Mouse (Mus musculus): Measurements from ENCODE around the gene Zbtb20. TPM values are rescaled to one million over a fixed set of nuclear protein-coding genes. Genes with fewer than 3 reads are reported as not detected.

The Zbtb20 gene
- polyA plus RNA-seq, 1 experiment from 2014 or later, result 6.6 TPM

DNA sequence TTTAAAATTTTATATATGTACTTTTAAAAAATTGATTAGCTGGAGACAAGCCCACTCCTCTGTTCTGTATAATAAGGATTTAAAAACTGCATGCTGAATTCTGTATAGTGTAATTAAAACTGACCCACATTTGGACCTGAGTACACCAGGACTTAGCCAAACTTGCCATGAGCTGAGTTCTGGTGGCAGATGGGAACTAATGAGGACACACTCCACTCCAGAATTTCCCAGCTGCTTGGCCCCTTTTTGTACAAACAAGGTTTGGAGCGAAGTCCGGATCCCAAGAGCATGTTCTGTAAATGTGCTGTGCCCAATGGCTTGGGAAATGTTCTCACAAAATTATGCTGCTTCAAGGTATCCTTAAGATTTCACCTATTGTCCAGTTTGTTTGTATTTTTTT, 204.7 kb downstream of the Zbtb20 start:
- no peak for DNase-seq (ENCODE audit: low spot score)
- Histone ChIP-seq H3K9ac (ENCODE audit: low read depth, low read length) (no peak overlapping the region), H3K4me3 (ENCODE audit: low read depth, low read length) (no peak overlapping the region), H3K36me3 (ENCODE audit: control insufficient read depth, insufficient read depth, low read length) (no peaks in the 10 kb centered on the region), H3K27me3 (replicated peaks; ENCODE audit: control insufficient read depth, insufficient read depth, low read length) (no peaks in the 10 kb centered on the region), H3K4me1 (replicated peaks; ENCODE audit: control insufficient read depth, insufficient read depth, low read length) (no peaks in the 10 kb centered on the region), H3K9me3 (ENCODE audit: control insufficient read depth, low read length) (no peaks in the 10 kb centered on the region), H3K4me2 (no peak overlapping the region), H3K27ac (ENCODE audit: low read depth, low read length) (no peak overlapping the region)
- no peak for ATAC-seq (replicated peaks; ENCODE audit: low FRiP score)
- 77% methylated on average over 2 of the region's 2 CpGs for WGBS

GRCm38 (mm10) chr16:43080923-43081702, 205.4 kb downstream of the Zbtb20 start:
- ATAC-seq (replicated peaks; ENCODE audit: low FRiP score) (no peak), DNase-seq (ENCODE audit: low spot score) (no peak)
- Histone ChIP-seq H3K4me2 (no peak overlapping the region), H3K27me3 (replicated peaks; ENCODE audit: control insufficient read depth, insufficient read depth, low read length) (no peaks in the 10 kb centered on the region), H3K27ac (ENCODE audit: low read depth, low read length) (no peak overlapping the region), H3K9me3 (ENCODE audit: control insufficient read depth, low read length) (no peaks in the 10 kb centered on the region), H3K9ac (ENCODE audit: low read depth, low read length) (no peak overlapping the region), H3K36me3 (ENCODE audit: control insufficient read depth, insufficient read depth, low read length) (no peaks in the 10 kb centered on the region), H3K4me3 (ENCODE audit: low read depth, low read length) (no peak overlapping the region), H3K4me1 (replicated peaks; ENCODE audit: control insufficient read depth, insufficient read depth, low read length) (no peaks in the 10 kb centered on the region)
- 70% methylated on average over 5 of the region's 5 CpGs for WGBS

- H3K27me3 ChIP-seq (replicated peaks; ENCODE audit: control insufficient read depth, insufficient read depth, low read length), result no peaks in the 10 kb centered on the region
- H3K27ac ChIP-seq (ENCODE audit: low read depth, low read length), result no peak overlapping the region
- DNase-seq (ENCODE audit: low spot score) (no peak), ATAC-seq (replicated peaks; ENCODE audit: low FRiP score) (no peak)
- no peak overlapping the region for H3K4me2 ChIP-seq
- no peaks in the 10 kb centered on the region for H3K9me3 ChIP-seq (ENCODE audit: control insufficient read depth, low read length)
- no peaks in the 10 kb centered on the region for H3K4me1 ChIP-seq (replicated peaks; ENCODE audit: control insufficient read depth, insufficient read depth, low read length)
- H3K4me3 ChIP-seq (ENCODE audit: low read depth, low read length), result no peak overlapping the region
- WGBS, result 83% methylated on average over 6 of the region's 6 CpGs
- H3K36me3 ChIP-seq (ENCODE audit: control insufficient read depth, insufficient read depth, low read length), result no peaks in the 10 kb centered on the region
- no peak overlapping the region for H3K9ac ChIP-seq (ENCODE audit: low read depth, low read length)
Observed at GRCm38 (mm10) chr16:43081995-43082394, 206.3 kb downstream of the Zbtb20 start.

- ATAC-seq (replicated peaks; ENCODE audit: low FRiP score) (no peak), DNase-seq (ENCODE audit: low spot score) (no peak)
- Histone ChIP-seq H3K9ac (ENCODE audit: low read depth, low read length) (no peak overlapping the region), H3K4me3 (ENCODE audit: low read depth, low read length) (no peak overlapping the region), H3K4me2 (no peak overlapping the region), H3K4me1 (replicated peaks; ENCODE audit: control insufficient read depth, insufficient read depth, low read length) (no peaks in the 10 kb centered on the region), H3K27ac (ENCODE audit: low read depth, low read length) (no peak overlapping the region), H3K9me3 (ENCODE audit: control insufficient read depth, low read length) (no peaks in the 10 kb centered on the region), H3K36me3 (ENCODE audit: control insufficient read depth, insufficient read depth, low read length) (no peaks in the 10 kb centered on the region), H3K27me3 (replicated peaks; ENCODE audit: control insufficient read depth, insufficient read depth, low read length) (no peaks in the 10 kb centered on the region)
- 72% methylated on average over 5 of the region's 5 CpGs for WGBS
Observed at GRCm38 (mm10) chr16:43082801-43083200, 207.1 kb downstream of the Zbtb20 start.

GRCm38 (mm10) chr16:43090188-43090587, 214.5 kb downstream of the Zbtb20 start:
- 72% methylated on average over 3 of the region's 3 CpGs for WGBS

DNA sequence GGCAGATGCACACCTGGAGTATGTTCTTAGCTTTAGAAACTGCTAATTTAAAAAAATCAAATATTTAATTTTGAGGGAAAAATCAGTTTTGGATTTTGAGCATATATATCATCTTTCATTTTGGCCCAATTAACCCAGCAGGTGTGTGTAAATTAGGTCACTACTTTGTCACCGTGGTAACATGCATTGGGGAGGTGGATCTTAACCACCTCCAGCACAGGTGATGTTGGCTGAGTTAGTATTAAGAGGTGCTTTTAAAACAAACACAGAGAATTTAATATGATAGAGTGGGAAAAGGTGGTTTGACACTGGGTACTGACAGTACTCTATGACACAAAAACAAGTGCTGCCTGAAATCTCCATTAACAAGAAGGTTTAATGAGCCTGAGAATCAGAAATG, 218.5 kb downstream of the Zbtb20 start:
- H3K4me1 ChIP-seq (replicated peaks; ENCODE audit: control insufficient read depth, insufficient read depth, low read length), result no peaks in the 10 kb centered on the region
- H3K27me3 ChIP-seq (replicated peaks; ENCODE audit: control insufficient read depth, insufficient read depth, low read length), result no peaks in the 10 kb centered on the region
- H3K9ac ChIP-seq (ENCODE audit: low read depth, low read length), result no peak overlapping the region
- no peak overlapping the region for H3K4me2 ChIP-seq
- ATAC-seq (replicated peaks; ENCODE audit: low FRiP score) (no peak), DNase-seq (ENCODE audit: low spot score) (no peak)
- H3K4me3 ChIP-seq (ENCODE audit: low read depth, low read length), result no peak overlapping the region
- no peaks in the 10 kb centered on the region for H3K9me3 ChIP-seq (ENCODE audit: control insufficient read depth, low read length)
- WGBS, result 92% methylated on average over 1 of the region's 1 CpGs
- H3K36me3 ChIP-seq (ENCODE audit: control insufficient read depth, insufficient read depth, low read length), result no peaks in the 10 kb centered on the region
- no peak overlapping the region for H3K27ac ChIP-seq (ENCODE audit: low read depth, low read length)

More at GRCm38 (mm10) chr16:43090188-43090587, 214.5 kb downstream of the Zbtb20 start:
- Histone ChIP-seq H3K9ac (ENCODE audit: low read depth, low read length) (no peak overlapping the region), H3K4me2 (no peak overlapping the region), H3K27ac (ENCODE audit: low read depth, low read length) (no peak overlapping the region), H3K9me3 (ENCODE audit: control insufficient read depth, low read length) (no peaks in the 10 kb centered on the region), H3K36me3 (ENCODE audit: control insufficient read depth, insufficient read depth, low read length) (no peaks in the 10 kb centered on the region), H3K4me3 (ENCODE audit: low read depth, low read length) (no peak overlapping the region), H3K4me1 (replicated peaks; ENCODE audit: control insufficient read depth, insufficient read depth, low read length) (no peaks in the 10 kb centered on the region), H3K27me3 (replicated peaks; ENCODE audit: control insufficient read depth, insufficient read depth, low read length) (no peaks in the 10 kb centered on the region)
- DNase-seq (ENCODE audit: low spot score) (no peak), ATAC-seq (replicated peaks; ENCODE audit: low FRiP score) (no peak)

DNA sequence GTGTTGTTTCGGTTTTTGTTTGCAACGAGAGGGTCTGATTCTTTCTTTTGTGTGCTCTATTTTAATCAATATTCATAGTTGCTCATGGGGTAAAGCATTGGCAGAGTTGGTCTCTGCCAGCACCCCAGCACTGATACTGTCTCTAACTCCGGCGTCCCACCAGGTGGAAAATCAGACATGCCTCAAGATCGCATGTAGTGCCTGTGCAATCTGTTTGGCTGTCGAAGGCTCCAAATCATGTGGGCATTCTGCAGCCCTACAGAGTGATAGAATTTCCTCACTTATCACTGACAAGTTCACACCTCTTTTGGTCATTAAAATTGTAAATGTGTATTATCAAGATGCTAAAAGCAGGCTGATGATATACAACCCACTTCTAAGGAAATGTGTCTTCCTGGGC, 219.1 kb downstream of the Zbtb20 start:
- no peaks in the 10 kb centered on the region for H3K27me3 ChIP-seq (replicated peaks; ENCODE audit: control insufficient read depth, insufficient read depth, low read length)
- H3K9me3 ChIP-seq (ENCODE audit: control insufficient read depth, low read length), result no peaks in the 10 kb centered on the region
- no peak overlapping the region for H3K27ac ChIP-seq (ENCODE audit: low read depth, low read length)
- no peaks in the 10 kb centered on the region for H3K36me3 ChIP-seq (ENCODE audit: control insufficient read depth, insufficient read depth, low read length)
- DNase-seq (ENCODE audit: low spot score) (no peak), ATAC-seq (replicated peaks; ENCODE audit: low FRiP score) (no peak)
- H3K4me1 ChIP-seq (replicated peaks; ENCODE audit: control insufficient read depth, insufficient read depth, low read length), result no peaks in the 10 kb centered on the region
- WGBS, result 79% methylated on average over 6 of the region's 6 CpGs
- no peak overlapping the region for H3K4me2 ChIP-seq
- no peak overlapping the region for H3K9ac ChIP-seq (ENCODE audit: low read depth, low read length)
- H3K4me3 ChIP-seq (ENCODE audit: low read depth, low read length), result no peak overlapping the region

DNA sequence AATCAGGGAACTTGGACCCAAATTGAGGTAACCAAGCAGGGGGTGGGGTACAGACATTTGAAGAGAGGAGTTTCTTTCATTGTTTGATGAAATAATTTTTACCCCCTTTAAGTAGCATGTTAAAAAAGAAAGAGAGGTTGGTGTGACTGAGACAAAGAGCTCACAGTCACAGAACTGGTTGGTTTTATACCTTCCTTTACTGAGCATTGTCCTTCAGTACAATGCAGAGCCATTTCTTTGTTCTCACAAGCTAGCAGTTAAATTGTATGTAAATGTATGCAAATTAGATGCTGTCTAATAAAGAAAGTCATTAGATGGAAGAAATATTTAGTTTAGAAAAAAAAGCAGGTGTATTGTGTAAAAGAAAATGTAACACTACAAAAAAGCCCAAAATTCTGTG, 220.4 kb downstream of the Zbtb20 start:
- no peak for DNase-seq (ENCODE audit: low spot score)

DNA sequence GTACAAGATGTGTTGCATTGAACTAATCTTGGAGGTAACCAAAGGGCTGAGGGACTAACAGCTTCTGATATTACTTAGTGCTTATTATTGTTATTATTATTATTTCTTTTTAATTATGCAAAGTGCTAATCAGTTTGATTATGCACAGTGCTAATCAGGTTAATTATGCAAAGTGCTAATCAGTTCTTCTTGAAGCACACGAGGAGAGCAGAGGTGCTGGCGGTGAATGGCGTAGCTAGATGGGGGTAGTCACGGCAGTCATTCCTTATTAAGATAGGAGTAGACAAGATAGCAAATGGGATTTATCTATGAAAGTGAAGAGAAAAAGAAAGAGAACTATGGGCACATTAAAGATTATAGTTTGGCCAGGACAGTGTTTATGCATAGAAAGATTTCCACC, 222.5 kb downstream of the Zbtb20 start:
- Histone ChIP-seq H3K9ac (ENCODE audit: low read depth, low read length) (no peak overlapping the region), H3K36me3 (ENCODE audit: control insufficient read depth, insufficient read depth, low read length) (no peaks in the 10 kb centered on the region), H3K4me2 (no peak overlapping the region), H3K27ac (ENCODE audit: low read depth, low read length) (no peak overlapping the region), H3K9me3 (ENCODE audit: control insufficient read depth, low read length) (no peaks in the 10 kb centered on the region), H3K4me3 (ENCODE audit: low read depth, low read length) (no peak overlapping the region), H3K4me1 (replicated peaks; ENCODE audit: control insufficient read depth, insufficient read depth, low read length) (no peaks in the 10 kb centered on the region), H3K27me3 (replicated peaks; ENCODE audit: control insufficient read depth, insufficient read depth, low read length) (no peaks in the 10 kb centered on the region)
- WGBS, result 76% methylated on average over 4 of the region's 4 CpGs
- ATAC-seq (replicated peaks; ENCODE audit: low FRiP score) (no peak), DNase-seq (ENCODE audit: low spot score) (no peak)

More for the DNA sequence above, 220.4 kb downstream of the Zbtb20 start:
- Histone ChIP-seq H3K4me3 (ENCODE audit: low read depth, low read length) (no peak overlapping the region), H3K9me3 (ENCODE audit: control insufficient read depth, low read length) (no peaks in the 10 kb centered on the region), H3K9ac (ENCODE audit: low read depth, low read length) (no peak overlapping the region), H3K27ac (ENCODE audit: low read depth, low read length) (no peak overlapping the region), H3K4me1 (replicated peaks; ENCODE audit: control insufficient read depth, insufficient read depth, low read length) (no peaks in the 10 kb centered on the region), H3K4me2 (no peak overlapping the region), H3K27me3 (replicated peaks; ENCODE audit: control insufficient read depth, insufficient read depth, low read length) (no peaks in the 10 kb centered on the region), H3K36me3 (ENCODE audit: control insufficient read depth, insufficient read depth, low read length) (no peaks in the 10 kb centered on the region)
- no peak for ATAC-seq (replicated peaks; ENCODE audit: low FRiP score)

All from liver, embryonic 11.5 days (tissue).